8 mouse cellular contexts compared by ENCODE assay signal in genomic region chr15:100495102-100495501, GRCm38 (mm10). TPM values are rescaled to one million over a fixed set of nuclear protein-coding genes. Genes with fewer than 3 reads are reported as not detected.
DNase-seq lines count a peak whose midpoint lies in the region; ATAC-seq and TF ChIP-seq lines count a peak whose summit lies in the region.

Csrnp2 (minus strand) TSS chr15:100495488.

- 2% methylated on average over 40 of the region's 40 CpGs for WGBS in cerebellum, adult 2 months
- WGBS in hindbrain, embryonic 10.5 days, result under 1% methylated on average over 40 of the region's 40 CpGs
- WGBS in lung, postnatal 0 days, result 2% methylated on average over 39 of the region's 40 CpGs

- H3K27me3 ChIP-seq in MEL (ENCODE audit: control insufficient read depth in 1 of 2, insufficient read depth in 2 of 2, low read length in 2 of 2), result no peaks in the 10 kb centered on the region
- H3K27me3 ChIP-seq in cerebellum, adult 2 months (ENCODE audit: control insufficient read depth, insufficient read depth, low read length), result no peaks in the 10 kb centered on the region
- no peaks in the 10 kb centered on the region for H3K27me3 ChIP-seq in hindbrain, embryonic 10.5 days (ENCODE audit: insufficient read depth, poor library complexity, severe bottlenecking)
- no peaks in the 10 kb centered on the region for H3K27me3 ChIP-seq in lung, postnatal 0 days (replicated peaks; ENCODE audit: insufficient read depth, low read length)

- TF ChIP-seq POLR2A in MEL (IDR thresholded peaks at IDR 0.05; ENCODE audit: control insufficient read depth in 1 of 2, insufficient read depth in 1 of 2, low read depth in 1 of 2, low read length in 2 of 2, poor library complexity in 1 of 2), result peak; percentile 99 to 100
- TF ChIP-seq POLR2A in cerebellum, adult 2 months (IDR thresholded peaks at IDR 0.05; ENCODE audit: borderline replicate concordance, insufficient read depth, low read length), result peak; percentile 99

- no peak within 1 kb of the TSS for H3K27ac ChIP-seq in MEL (ENCODE audit: control insufficient read depth, low read depth, low read length)
- peak within 1 kb of the TSS; percentile 49 for H3K27ac ChIP-seq in cerebellum, adult 2 months (ENCODE audit: insufficient read depth, low read length)
- peak within 1 kb of the TSS; percentile 98 for H3K27ac ChIP-seq in hindbrain, embryonic 10.5 days
- peak within 1 kb of the TSS; percentile 64 for H3K27ac ChIP-seq in lung, postnatal 0 days (ENCODE audit: low read length)

- peak within 1 kb of the TSS; percentile 84 for H3K9ac ChIP-seq in MEL (ENCODE audit: control insufficient read depth, low read depth, low read length, poor library complexity, severe bottlenecking)
- H3K9ac ChIP-seq in lung, postnatal 0 days (replicated peaks; ENCODE audit: low read depth), result peak within 1 kb of the TSS; percentile 62

- DNase-seq in MEL (ENCODE audit: low read depth, low spot score), result peak; percentile 95
- DNase-seq in cerebellum, adult 2 months, result peak; percentile 94 to 95
- peak; percentile 93 for DNase-seq in forelimb bud, embryonic 11.5 days (ENCODE audit: low read depth, low spot score)
- peak; percentile 96 for DNase-seq in hindbrain, embryonic 10.5 days (ENCODE audit: low spot score)
- peak; percentile 93 for DNase-seq in layer of hippocampus, adult 9-11 months
- DNase-seq in lung, postnatal 0 days (ENCODE audit: low spot score), result peak; percentile 95
- peak; percentile 91 for DNase-seq in ovary, postnatal 14 days (ENCODE audit: low spot score)
- DNase-seq in thymus, postnatal 14 days, result peak; percentile 92

- peaks cover 0 to 17% of the 10 kb centered on the region in 2 experiments; a peak in 2 of 4 replicates for H3K4me1 ChIP-seq in MEL (ENCODE audit: control insufficient read depth in 1 of 2, insufficient read depth in 2 of 2, low read length in 2 of 2)
- H3K4me1 ChIP-seq in cerebellum, adult 2 months (ENCODE audit: control insufficient read depth, insufficient read depth, low read length), result peaks cover 12% of the 10 kb centered on the region; the same call in 1 of the 2 replicates
- peaks cover 51% of the 10 kb centered on the region for H3K4me1 ChIP-seq in hindbrain, embryonic 10.5 days (replicated peaks)
- H3K4me1 ChIP-seq in lung, postnatal 0 days (ENCODE audit: insufficient read depth, low read depth, low read length), result peaks cover 6% of the 10 kb centered on the region; the same call in 1 of the 2 replicates

- peaks cover 0 to 14% of the 10 kb centered on the region in 2 experiments; a peak in 2 of 4 replicates for H3K36me3 ChIP-seq in MEL (ENCODE audit: control insufficient read depth in 1 of 2, insufficient read depth in 2 of 2, low read length in 2 of 2)
- H3K36me3 ChIP-seq in hindbrain, embryonic 10.5 days, result no peaks in the 10 kb centered on the region
- H3K36me3 ChIP-seq in lung, postnatal 0 days (ENCODE audit: insufficient read depth, low read length), result no peaks in the 10 kb centered on the region

- no peaks in the 10 kb centered on the region for H3K9me3 ChIP-seq in MEL (replicated peaks; ENCODE audit: insufficient read depth, low read length)
- H3K9me3 ChIP-seq in hindbrain, embryonic 10.5 days, result no peaks in the 10 kb centered on the region
- H3K9me3 ChIP-seq in lung, postnatal 0 days (ENCODE audit: low read length), result no peaks in the 10 kb centered on the region

- no peak; a peak in 1 of 6 replicates for TF ChIP-seq CTCF in MEL (IDR thresholded peaks at IDR 0.05 in 2 of 3, conservative IDR thresholded peaks at IDR 0.05 in 1 of 3; ENCODE audit: control insufficient read depth in 1 of 3, insufficient read depth in 1 of 3, low read depth in 2 of 3, low read length in 3 of 3, poor library complexity in 1 of 3, severe bottlenecking in 1 of 3)
- no peak for TF ChIP-seq CTCF in cerebellum, adult 2 months (IDR thresholded peaks at IDR 0.05; ENCODE audit: borderline replicate concordance, insufficient read depth, low read depth, low read length)
- peak; percentile 58 for TF ChIP-seq CTCF in lung, postnatal 0 days (IDR thresholded peaks at IDR 0.05)

- no peak for TF ChIP-seq RAD21 in MEL (IDR thresholded peaks at IDR 0.05; ENCODE audit: low read depth, low read length)

- peak within 1 kb of the TSS; percentile 68 to 84 for H3K4me3 ChIP-seq in MEL (ENCODE audit: control insufficient read depth in 1 of 2, insufficient read depth in 1 of 2, low read depth in 2 of 2, low read length in 2 of 2)
- H3K4me3 ChIP-seq in cerebellum, adult 2 months (replicated peaks; ENCODE audit: insufficient read depth, low read depth, low read length), result peak within 1 kb of the TSS; percentile 60
- peak within 1 kb of the TSS; percentile 91 for H3K4me3 ChIP-seq in hindbrain, embryonic 10.5 days
- peak within 1 kb of the TSS; percentile 69 for H3K4me3 ChIP-seq in lung, postnatal 0 days (ENCODE audit: low read depth, low read length)

- ATAC-seq in lung, postnatal 0 days, result peak; percentile 98

- H3K79me2 ChIP-seq in MEL (ENCODE audit: control insufficient read depth, insufficient read depth, low read length, poor library complexity), result peaks cover 8% of the 10 kb centered on the region

- TF ChIP-seq EP300 in MEL (IDR thresholded peaks at IDR 0.05; ENCODE audit: low read depth in 1 of 2, low read length in 2 of 2), result peak in 1 of 2 experiments; percentile 21; a peak in 1 of 4 replicates
- no peak for TF ChIP-seq EP300 in lung, postnatal 0 days (IDR thresholded peaks at IDR 0.05)

- peak within 1 kb of the TSS; percentile 99 for H3K4me2 ChIP-seq in lung, postnatal 0 days (replicated peaks; ENCODE audit: low read depth, low read length)

TF ChIP-seq in MEL, 35 proteins besides CTCF, POLR2A, EP300 and RAD21:
- peak; percentile 88; the same call in 1 of the 2 replicates for TF ChIP-seq UBTF (IDR thresholded peaks at IDR 0.05; ENCODE audit: borderline replicate concordance, insufficient read depth, low read depth, low read length)
- TF ChIP-seq ZMIZ1 (IDR thresholded peaks at IDR 0.05; ENCODE audit: low read depth, low read length), result peak; percentile 99
- no peak for TF ChIP-seq RCOR1 (IDR thresholded peaks at IDR 0.05; ENCODE audit: low read depth, low read length)
- TF ChIP-seq KAT2A (conservative IDR thresholded peaks at IDR 0.05; ENCODE audit: low read depth, low read length), result peak; percentile 86; the same call in 1 of the 2 replicates
- 0 out of 2 replicates have a peak, but pooled peaks have one; percentile 76 for TF ChIP-seq POLR2AphosphoS5 (IDR thresholded peaks at IDR 0.05; ENCODE audit: borderline replicate concordance, low read depth, low read length)
- no peak for TF ChIP-seq E2F4 (IDR thresholded peaks at IDR 0.05; ENCODE audit: borderline replicate concordance, low read depth, low read length)
- no peak for TF ChIP-seq JUND (IDR thresholded peaks at IDR 0.05; ENCODE audit: low read depth, low read length)
- TF ChIP-seq USF2 (IDR thresholded peaks at IDR 0.05; ENCODE audit: borderline replicate concordance in 1 of 2, insufficient read depth in 1 of 2, low read depth in 1 of 2, low read length in 2 of 2), result no peak
- TF ChIP-seq SIN3A (IDR thresholded peaks at IDR 0.05; ENCODE audit: low read length), result peak; percentile 76
- no peak for TF ChIP-seq ZKSCAN1 (IDR thresholded peaks at IDR 0.05; ENCODE audit: low read depth, low read length)
- peak; percentile 78 for TF ChIP-seq TCF12 (IDR thresholded peaks at IDR 0.05; ENCODE audit: low read depth, low read length)
- peak; percentile 98 for TF ChIP-seq POLR2AphosphoS2 (IDR thresholded peaks at IDR 0.05; ENCODE audit: low read length)
- TF ChIP-seq MYB (IDR thresholded peaks at IDR 0.05; ENCODE audit: low read depth, low read length), result no peak
- peak; percentile 98 for TF ChIP-seq TBP (IDR thresholded peaks at IDR 0.05; ENCODE audit: low read depth, low read length)
- TF ChIP-seq MAFK (IDR thresholded peaks at IDR 0.05; ENCODE audit: borderline replicate concordance, low read depth, low read length), result no peak
- TF ChIP-seq ETS1 (IDR thresholded peaks at IDR 0.05; ENCODE audit: low read depth, low read length), result no peak
- peak; percentile 47; the same call in 1 of the 2 replicates for TF ChIP-seq MAZ (IDR thresholded peaks at IDR 0.05; ENCODE audit: low read depth, low read length)
- peak; percentile 43; the same call in 1 of the 2 replicates for TF ChIP-seq MEF2A (IDR thresholded peaks at IDR 0.05; ENCODE audit: extremely low read depth, insufficient replicate concordance, low read depth, low read length, poor library complexity, severe bottlenecking)
- TF ChIP-seq CHD2 (IDR thresholded peaks at IDR 0.05; ENCODE audit: low read length), result no peak
- no peak for TF ChIP-seq ZC3H11A (IDR thresholded peaks at IDR 0.05; ENCODE audit: low read depth, low read length)
- TF ChIP-seq GATA1 (IDR thresholded peaks at IDR 0.05; ENCODE audit: low read depth, low read length), result no peak
- TF ChIP-seq HCFC1 (IDR thresholded peaks at IDR 0.05; ENCODE audit: low read depth, low read length), result peak; percentile 99
- TF ChIP-seq NELFE (IDR thresholded peaks at IDR 0.05; ENCODE audit: low read depth, low read length), result peak; percentile 99
- TF ChIP-seq GABPA (IDR thresholded peaks at IDR 0.05; ENCODE audit: low read depth, low read length), result no peak
- TF ChIP-seq ELF1 (IDR thresholded peaks at IDR 0.05; ENCODE audit: low read depth, low read length), result no peak; the same call in 1 of the 2 replicates
- no peak for TF ChIP-seq TAL1 (IDR thresholded peaks at IDR 0.05; ENCODE audit: low read length)
- TF ChIP-seq MAX (IDR thresholded peaks at IDR 0.05; ENCODE audit: low read length), result peak; percentile 72; the same call in 1 of the 2 replicates
- TF ChIP-seq USF1 (IDR thresholded peaks at IDR 0.05; ENCODE audit: low read depth, low read length), result peak; percentile 27; the same call in 1 of the 2 replicates
- peak; percentile 78 for TF ChIP-seq MXI1 (IDR thresholded peaks at IDR 0.05; ENCODE audit: low read depth, low read length)
- peak; percentile 66 for TF ChIP-seq NRF1 (IDR thresholded peaks at IDR 0.05; ENCODE audit: insufficient read depth, low read depth, low read length, poor library complexity, severe bottlenecking)

RNA-seq across cellular contexts. Expression of gene Csrnp2, which starts in this region (rescaled TPM):
- total RNA-seq in MEL (2012; rRNA removed), result 5.3 and 5.8 TPM in 2 replicates
- polyA plus RNA-seq in MEL (2012; ENCODE audit: insufficient read depth in 1 of 2, insufficient read length in 2 of 2, low read depth in 1 of 2, low replicate concordance in 2 of 2, missing spikeins in 1 of 2), result 1 to 10 TPM in 1 of 2 experiments, not detected in 1; 4.2 TPM
- polyA plus RNA-seq in cerebellum, adult 2 months (2012; rRNA removed), result 18.0 and 18.3 TPM in 2 replicates
- polyA plus RNA-seq in hindbrain, embryonic 10.5 days (2016; fragmentation: Nextera tagmentation; extraction: Ambion mirVana), result 20.9 and 26.2 TPM in 2 replicates
- 4.7 and 4.9 TPM in 2 replicates for polyA plus RNA-seq in lung, postnatal 0 days (2015; fragmentation: Nextera tagmentation; extraction: Ambion mirVana)
